Mouse (Mus musculus) CH12.LX (cell line): Measurements from ENCODE around the gene Gm21958. TPM values are rescaled to one million over a fixed set of nuclear protein-coding genes. Genes with fewer than 3 reads are reported as not detected.

ENCODE experiments used
- DNase-seq: peaks from one replicate; pipeline ENCODE4 v3.0.0-alpha.2; 2013; ENCODE audit errors: extremely low read depth
- H3K27ac ChIP-seq: 2 replicates; pipeline ENCODE4 v1.5.1; 2012; ENCODE audit warnings: low read depth, mild to moderate bottlenecking, control low read depth, moderate library complexity; ENCODE audit not compliant: insufficient read depth
- H3K27me3 ChIP-seq: replicated peaks from 2 replicates; pipeline ENCODE3; 2012; ENCODE audit warnings: inconsistent platforms
- H3K36me3 ChIP-seq, 2 experiments: replicated peaks in 1 of 2; 2 replicates each; pipeline versions ENCODE3 to v1.6.1; 2012; ENCODE audit warnings: inconsistent platforms in 1 of 2, low read length in 1 of 2, mild to moderate bottlenecking in 1 of 2, mixed read lengths in 1 of 2, moderate library complexity in 1 of 2; ENCODE audit not compliant: control insufficient read depth in 1 of 2, insufficient read depth in 1 of 2
- H3K4me1 ChIP-seq, 2 experiments: 2 replicates each; pipeline ENCODE4 v1.6.1; 2012; ENCODE audit warnings: inconsistent platforms in 1 of 2, moderate library complexity in 1 of 2; ENCODE audit not compliant: insufficient read depth in 2 of 2, control insufficient read depth in 1 of 2
- H3K4me2 ChIP-seq: 2 replicates; pipeline ENCODE4 v1.6.1; 2012; ENCODE audit warnings: low read depth, mild to moderate bottlenecking, control low read depth; ENCODE audit not compliant: poor library complexity, insufficient read depth, severe bottlenecking
- H3K4me3 ChIP-seq, 3 experiments: fragments of 150-350 bp in 1 of 3; sonication (generic) in 1 of 3; replicated peaks in 1 of 3; 2 replicates each; pipeline versions ENCODE3 to v1.5.1; 2011 to 2012; ENCODE audit warnings: low read depth in 2 of 3, low read length in 2 of 3, mild to moderate bottlenecking in 2 of 3, moderate library complexity in 2 of 3, control low read depth in 1 of 3, improper control_type of control experiment in 1 of 3, inconsistent platforms in 1 of 3, mixed read lengths in 1 of 3; ENCODE audit not compliant: poor library complexity in 1 of 3
- H3K79me2 ChIP-seq: replicated peaks from 2 replicates; pipeline ENCODE4 v1.6.1; 2012; ENCODE audit warnings: mild to moderate bottlenecking, moderate library complexity; ENCODE audit not compliant: control insufficient read depth, poor library complexity, insufficient read depth, severe bottlenecking; ENCODE audit errors: extremely low read depth
- H3K9ac ChIP-seq: 2 replicates; pipeline ENCODE4 v1.6.1; 2012; ENCODE audit warnings: low read depth, mild to moderate bottlenecking, control low read depth, moderate library complexity; ENCODE audit not compliant: insufficient read depth
- H3K9me3 ChIP-seq: replicated peaks from 2 replicates; pipeline ENCODE3; 2012; ENCODE audit warnings: low read length, inconsistent platforms, mixed read lengths
- BHLHE40 ChIP-seq: IDR thresholded peaks from 2 replicates; pipeline ENCODE4 v1.6.1; 2011; ENCODE audit warnings: mild to moderate bottlenecking, low read depth, low read length, improper control_type of control experiment
- CHD1 ChIP-seq: IDR thresholded peaks from 2 replicates; pipeline ENCODE4 v1.6.1; 2012; ENCODE audit warnings: low read depth, low read length, improper control_type of control experiment, inconsistent platforms
- CHD2 ChIP-seq: IDR thresholded peaks from 2 replicates; pipeline ENCODE4 v1.6.1; 2011; ENCODE audit warnings: low read length, improper control_type of control experiment
- CTCF ChIP-seq, 2 experiments: IDR thresholded peaks in 1 of 2; conservative IDR thresholded peaks in 1 of 2; 2 replicates each; pipeline ENCODE4 v1.5.1; 2011 to 2012; ENCODE audit warnings: low read depth in 2 of 2, low read length in 2 of 2, improper control_type of control experiment in 1 of 2, inconsistent platforms in 1 of 2, mild to moderate bottlenecking in 1 of 2, moderate library complexity in 1 of 2
- ELF1 ChIP-seq: IDR thresholded peaks from 2 replicates; pipeline ENCODE4 v1.6.1; 2014; ENCODE audit warnings: low read depth, mild to moderate bottlenecking, inconsistent platforms, low read length, improper control_type of control experiment
- EP300 ChIP-seq: IDR thresholded peaks from 2 replicates; pipeline ENCODE4 v1.6.1; 2011; ENCODE audit warnings: low read length, improper control_type of control experiment
- ETS1 ChIP-seq: conservative IDR thresholded peaks from 2 replicates; pipeline ENCODE4 v1.6.1; 2012; ENCODE audit warnings: low read depth, mild to moderate bottlenecking, inconsistent platforms, low read length, improper control_type of control experiment, moderate library complexity
- GABPA ChIP-seq: IDR thresholded peaks from 2 replicates; pipeline ENCODE4 v1.6.1; 2012; ENCODE audit warnings: low read depth, low read length, improper control_type of control experiment, inconsistent platforms; ENCODE audit not compliant: insufficient replicate concordance
- HCFC1 ChIP-seq: IDR thresholded peaks from 2 replicates; pipeline ENCODE4 v1.6.1; 2012; ENCODE audit warnings: low read depth, mild to moderate bottlenecking, inconsistent platforms, low read length, improper control_type of control experiment
- IRF4 ChIP-seq: IDR thresholded peaks from 2 replicates; pipeline ENCODE4 v1.6.1; 2014; ENCODE audit warnings: low read depth, mild to moderate bottlenecking, inconsistent platforms, low read length, improper control_type of control experiment
- MAFK ChIP-seq: IDR thresholded peaks from 2 replicates; pipeline ENCODE4 v1.6.1; 2011; ENCODE audit warnings: low read length, improper control_type of control experiment; ENCODE audit not compliant: insufficient replicate concordance
- MAX ChIP-seq: IDR thresholded peaks from 2 replicates; pipeline ENCODE4 v1.6.1; 2011; ENCODE audit warnings: low read length, improper control_type of control experiment
- MAZ ChIP-seq: IDR thresholded peaks from 2 replicates; pipeline ENCODE4 v1.6.1; 2012; ENCODE audit warnings: low read depth, mild to moderate bottlenecking, inconsistent platforms, low read length, improper control_type of control experiment, moderate library complexity
- POLR2A ChIP-seq: IDR thresholded peaks from 2 replicates; pipeline ENCODE4 v1.6.1; 2011; ENCODE audit warnings: low read depth, mild to moderate bottlenecking, improper control_type of control experiment, low read length
- POLR2AphosphoS2 ChIP-seq: IDR thresholded peaks from 2 replicates; pipeline ENCODE4 v1.6.1; 2011; ENCODE audit warnings: low read depth, low read length, improper control_type of control experiment
- RCOR1 ChIP-seq: conservative IDR thresholded peaks from 2 replicates; pipeline ENCODE4 v1.6.1; 2012; ENCODE audit warnings: low read depth, mild to moderate bottlenecking, inconsistent platforms, low read length, improper control_type of control experiment
- SIN3A ChIP-seq: IDR thresholded peaks from 2 replicates; pipeline ENCODE4 v1.6.1; 2012; ENCODE audit warnings: low read length, improper control_type of control experiment, inconsistent platforms
- SMC3 ChIP-seq: IDR thresholded peaks from 2 replicates; pipeline ENCODE4 v1.6.1; 2011; ENCODE audit warnings: low read depth, low read length, improper control_type of control experiment
- TBP ChIP-seq: conservative IDR thresholded peaks from 2 replicates; pipeline ENCODE4 v1.6.1; 2011; ENCODE audit warnings: low read depth, low read length, improper control_type of control experiment
- USF1 ChIP-seq: IDR thresholded peaks from 2 replicates; pipeline ENCODE4 v1.6.1; 2014; ENCODE audit warnings: low read depth, mild to moderate bottlenecking, inconsistent platforms, low read length, improper control_type of control experiment
- ZC3H11A ChIP-seq: IDR thresholded peaks from 2 replicates; pipeline ENCODE4 v1.6.1; 2012; ENCODE audit warnings: low read depth, mild to moderate bottlenecking, inconsistent platforms, low read length, improper control_type of control experiment
- ZKSCAN1 ChIP-seq: IDR thresholded peaks from 2 replicates; pipeline ENCODE4 v1.6.1; 2012; ENCODE audit warnings: low read depth, inconsistent platforms, low read length, improper control_type of control experiment, borderline replicate concordance
- ZMIZ1 ChIP-seq: IDR thresholded peaks from 2 replicates; pipeline ENCODE4 v1.6.1; 2012; ENCODE audit warnings: low read depth, mild to moderate bottlenecking, inconsistent platforms, low read length, improper control_type of control experiment
- ZNF384 ChIP-seq: IDR thresholded peaks from 2 replicates; pipeline ENCODE4 v1.6.1; 2012; ENCODE audit warnings: low read depth, low read length, improper control_type of control experiment, inconsistent platforms
- dilution Hi-C: fragments of 300-500 bp; cut with MboI; formaldehyde crosslinking; loops from 2 replicates; pipeline ENCODE4 v1.14.3; 2020; ENCODE audit warnings: low sequenced_read_pairs; ENCODE audit not compliant: extremely low pct_unique_long_range_greater_than_20kb, extremely low pct_ligation_motif_present
- in situ Hi-C: fragments of 300-500 bp; cut with MboI; formaldehyde crosslinking; loops from 3 replicates; pipeline ENCODE4 v1.14.3; 2019; ENCODE audit warnings: low sequenced_read_pairs, low pct_ligation_motif_present, low pct_unique_long_range_greater_than_20kb, mixed read lengths
- polyA plus RNA-seq: library from polyadenylated mRNA; unstranded; fragments of >175 nt; gene quantifications from 2 replicates; pipeline ENCODE4 v1.2.1, GENCODE M21; 2012; ENCODE audit warnings: low read depth; ENCODE audit not compliant: insufficient read length
- total RNA-seq, 2 experiments: library from RNA; depleted of rRNA; stranded (reverse); fragments of 300-350 nt in 1 of 2; fragments of >200 nt in 1 of 2; gene quantifications; 2 replicates each; pipeline ENCODE4 v1.2.3; 2012 to 2014

Gm21958 gene
- total and polyA plus RNA-seq, 3 experiments, result 0.61 TPM; not detected in 2

- in situ Hi-C loops (no loop called here), dilution Hi-C loops (no loop called here)
- no peak within 1 kb of the TSS for H3K27ac ChIP-seq
- H3K9ac ChIP-seq, result no peak within 1 kb of the TSS
- H3K27me3 ChIP-seq, result no peaks in the 10 kb centered on the region
- H3K79me2 ChIP-seq, result no peaks in the 10 kb centered on the region
- H3K4me2 ChIP-seq, result no peak within 1 kb of the TSS
- no peak within 1 kb of the TSS for H3K4me3 ChIP-seq
- H3K4me1 ChIP-seq, result peaks cover 9 to 22% of the 10 kb centered on the region in 2 experiments
- H3K9me3 ChIP-seq, result peaks cover 10% of the 10 kb centered on the region
- peaks cover 6 to 20% of the 10 kb centered on the region in 2 experiments for H3K36me3 ChIP-seq
- DNase-seq, result no peak
- TF ChIP-seq GABPA (no peak), ZMIZ1 (no peak), MAFK (no peak), SIN3A (no peak), CHD1 (no peak), USF1 (no peak), CHD2 (no peak), BHLHE40 (no peak), ZC3H11A (no peak), POLR2AphosphoS2 (no peak), TBP (no peak), HCFC1 (no peak), MAZ (no peak), CTCF (conservative IDR thresholded peaks at IDR 0.05 in 1 of 2, IDR thresholded peaks at IDR 0.05 in 1 of 2; ENCODE audit: low read depth in 2 of 2, low read length in 2 of 2) (no peak), SMC3 (no peak), POLR2A (no peak)
- TF ChIP-seq, all 38 proteins: peak for 0
Measured at GRCm38 (mm10) chr3:54755145-54756041, 41.2 kb upstream of the Gm21958 start, which contains the start of gene Smad9. Smad9 (plus strand) TSS chr3:54755582.

GRCm38 (mm10) chr3:54753411-54753810 is 39.3 kb upstream of the Gm21958 start:
- in situ Hi-C loops (no loop called here), dilution Hi-C loops (no loop called here)
- Histone ChIP-seq H3K27me3 (no peaks in the 10 kb centered on the region), H3K27ac (no peak overlapping the region), H3K9me3 (peaks cover 11% of the 10 kb centered on the region), H3K4me1 (peaks cover 9 to 22% of the 10 kb centered on the region in 2 experiments), H3K36me3 (peaks cover 16 to 40% of the 10 kb centered on the region in 2 experiments), H3K9ac (no peak overlapping the region), H3K79me2 (no peaks in the 10 kb centered on the region), H3K4me2 (no peak overlapping the region), H3K4me3 (no peak overlapping the region)
- DNase-seq, result peak; percentile 82
- TF ChIP-seq EP300 (peak; percentile 22; the same call in 1 of the 2 replicates), RCOR1 (no peak), ETS1 (peak; percentile 78), SIN3A (0 out of 2 replicates have a peak, but pooled peaks have one; percentile 16), CHD2 (no peak), MAX (no peak), SMC3 (no peak), ZNF384 (no peak), ZKSCAN1 (no peak), POLR2AphosphoS2 (no peak), BHLHE40 (peak; percentile 64), IRF4 (no peak; the same call in 1 of the 2 replicates), ELF1 (no peak)
